Mouse (Mus musculus) hindbrain, embryonic 10.5 days (tissue): ENCODE results near the gene Spats2. TPM values are rescaled to one million over a fixed set of nuclear protein-coding genes. Genes with fewer than 3 reads are reported as not detected.

ENCODE experiments used
- DNase-seq: peaks from one replicate; pipeline ENCODE4 v3.0.0-alpha.2; 2017; ENCODE audit warnings: low spot score
- H3K27ac ChIP-seq: fragments of 300-500 bp; sonication (generic); 2 replicates; pipeline ENCODE4 v1.5.1; 2016; ENCODE audit warnings: mild to moderate bottlenecking, moderate library complexity
- H3K27me3 ChIP-seq: fragments of 300-500 bp; sonication (generic); 2 replicates; pipeline ENCODE4 v1.6.1; 2016; ENCODE audit warnings: mild to moderate bottlenecking; ENCODE audit not compliant: poor library complexity, insufficient read depth, severe bottlenecking
- H3K36me3 ChIP-seq: fragments of 300-500 bp; sonication (generic); 2 replicates; pipeline ENCODE4 v1.6.1; 2016; ENCODE audit warnings: mild to moderate bottlenecking, moderate library complexity
- H3K4me1 ChIP-seq: fragments of 300-500 bp; sonication (generic); replicated peaks from 2 replicates; pipeline ENCODE4 v1.6.1; 2016; ENCODE audit warnings: mild to moderate bottlenecking
- H3K4me3 ChIP-seq: fragments of 300-500 bp; sonication (generic); 2 replicates; pipeline ENCODE4 v1.5.1; 2016; ENCODE audit warnings: mild to moderate bottlenecking, moderate library complexity
- H3K9me3 ChIP-seq: fragments of 300-500 bp; sonication (generic); 2 replicates; pipeline ENCODE4 v1.6.1; 2016; ENCODE audit warnings: mild to moderate bottlenecking, moderate library complexity
- WGBS: fragments of 180-500 bp; shearing (Covaris S2); methylation state at CpG from one replicate; pipeline ENCODE4 v1.1.7; 2016; 5-methylcytosine and 5-hydroxymethylcytosine counted together
- polyA plus RNA-seq: library from polyadenylated mRNA; unstranded; fragments of >200 nt; fragmentation: Nextera tagmentation; extraction: Ambion mirVana; gene quantifications from 2 replicates; pipeline ENCODE4 v1.2.1, GENCODE M21; 2016

The Spats2 gene
- polyA plus RNA-seq, 1 experiment from 2014 or later: 58.4 TPM

DNA sequence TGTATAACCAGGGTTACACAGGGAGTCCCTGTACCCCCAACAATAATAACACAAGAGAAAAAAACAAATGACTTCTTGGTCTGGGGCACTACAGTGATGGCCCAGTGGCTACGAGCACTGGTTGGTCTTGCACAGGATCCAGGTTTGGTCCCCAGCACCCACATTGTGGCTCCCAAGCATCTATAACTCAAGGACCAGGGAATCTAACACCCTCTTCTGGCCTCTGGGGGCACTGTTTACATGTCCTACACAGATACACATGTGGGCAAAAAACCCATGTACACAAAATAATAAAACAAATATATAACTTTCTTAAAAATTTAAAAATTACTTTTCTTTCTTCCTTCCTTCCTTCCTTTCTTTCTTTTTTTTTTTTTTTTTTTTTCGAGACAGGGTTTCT, 53.9 kb downstream of the Spats2 start:
- Histone ChIP-seq H3K27me3 (no peaks in the 10 kb centered on the region), H3K27ac (no peak overlapping the region), H3K4me3 (no peak overlapping the region), H3K36me3 (peaks cover 96% of the 10 kb centered on the region), H3K9me3 (no peaks in the 10 kb centered on the region), H3K4me1 (no peaks in the 10 kb centered on the region)
- 100% methylated on average over 1 of the region's 2 CpGs for WGBS
- no peak for DNase-seq

GRCm38 (mm10) chr15:99184217-99184914, 58.6 kb downstream of the Spats2 start:
- no peaks in the 10 kb centered on the region for H3K27me3 ChIP-seq
- H3K36me3 ChIP-seq: peaks cover 98% of the 10 kb centered on the region
- no peak overlapping the region for H3K4me3 ChIP-seq
- H3K9me3 ChIP-seq: no peaks in the 10 kb centered on the region
- no peak overlapping the region for H3K27ac ChIP-seq
- H3K4me1 ChIP-seq: no peaks in the 10 kb centered on the region
- no peak for DNase-seq
- WGBS: 93% methylated on average over 9 of the region's 9 CpGs

- 78% methylated on average over 10 of the region's 10 CpGs for WGBS
- H3K4me3 ChIP-seq: no peak overlapping the region
- no peaks in the 10 kb centered on the region for H3K27me3 ChIP-seq
- peaks cover 11% of the 10 kb centered on the region for H3K4me1 ChIP-seq
- H3K9me3 ChIP-seq: no peaks in the 10 kb centered on the region
- peaks cover 82% of the 10 kb centered on the region for H3K36me3 ChIP-seq
- no peak overlapping the region for H3K27ac ChIP-seq
- DNase-seq: no peak
Observed at GRCm38 (mm10) chr15:99194358-99194757, 68.6 kb downstream of the Spats2 start.

- no peak for DNase-seq
- H3K36me3 ChIP-seq: peaks cover 82% of the 10 kb centered on the region
- no peak overlapping the region for H3K27ac ChIP-seq
- no peak overlapping the region for H3K4me3 ChIP-seq
- WGBS: 65% methylated on average over 6 of the region's 6 CpGs
- no peaks in the 10 kb centered on the region for H3K27me3 ChIP-seq
- peaks cover 11% of the 10 kb centered on the region for H3K4me1 ChIP-seq
- no peaks in the 10 kb centered on the region for H3K9me3 ChIP-seq
Observed at GRCm38 (mm10) chr15:99195043-99195442, 69.3 kb downstream of the Spats2 start.

- Histone ChIP-seq H3K27me3 (no peaks in the 10 kb centered on the region), H3K27ac (no peak overlapping the region), H3K4me1 (peaks cover 11% of the 10 kb centered on the region), H3K4me3 (no peak overlapping the region), H3K36me3 (peaks cover 82% of the 10 kb centered on the region), H3K9me3 (no peaks in the 10 kb centered on the region)
- no peak for DNase-seq
Observed at GRCm38 (mm10) chr15:99198761-99199160, 73.0 kb downstream of the Spats2 start.

DNA sequence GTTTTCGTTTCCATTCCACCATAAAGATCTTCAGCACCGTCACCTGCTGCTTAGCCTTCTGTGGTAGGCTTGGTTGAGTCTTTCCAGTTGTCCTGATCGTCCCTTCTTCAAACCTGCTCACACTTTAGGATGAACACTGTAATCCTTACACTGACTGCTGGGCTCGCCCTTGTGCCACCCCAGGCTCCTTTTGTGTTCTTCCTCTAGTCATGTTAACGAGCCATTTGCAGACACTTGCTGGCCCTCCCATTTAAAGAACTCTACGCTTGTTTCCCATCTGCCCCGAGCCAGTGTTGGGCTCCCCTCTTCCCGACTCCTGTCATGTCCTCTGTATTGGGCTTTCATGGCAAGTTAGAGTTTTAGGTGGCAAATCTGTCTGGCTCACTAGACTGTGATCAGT, 80.2 kb downstream of the Spats2 start:
- no peaks in the 10 kb centered on the region for H3K9me3 ChIP-seq
- no peaks in the 10 kb centered on the region for H3K27me3 ChIP-seq
- no peak overlapping the region for H3K27ac ChIP-seq
- peaks cover 91% of the 10 kb centered on the region for H3K36me3 ChIP-seq
- 71% methylated on average over 8 of the region's 8 CpGs for WGBS
- no peaks in the 10 kb centered on the region for H3K4me1 ChIP-seq
- no peak overlapping the region for H3K4me3 ChIP-seq
- no peak for DNase-seq

- Histone ChIP-seq H3K36me3 (peaks cover 73% of the 10 kb centered on the region), H3K4me1 (no peaks in the 10 kb centered on the region), H3K27ac (no peak overlapping the region), H3K4me3 (no peak overlapping the region), H3K9me3 (no peaks in the 10 kb centered on the region), H3K27me3 (no peaks in the 10 kb centered on the region)
- DNase-seq: no peak
- 86% methylated on average over 10 of the region's 10 CpGs for WGBS
Observed at GRCm38 (mm10) chr15:99213183-99213582, 87.5 kb downstream of the Spats2 start.

DNA sequence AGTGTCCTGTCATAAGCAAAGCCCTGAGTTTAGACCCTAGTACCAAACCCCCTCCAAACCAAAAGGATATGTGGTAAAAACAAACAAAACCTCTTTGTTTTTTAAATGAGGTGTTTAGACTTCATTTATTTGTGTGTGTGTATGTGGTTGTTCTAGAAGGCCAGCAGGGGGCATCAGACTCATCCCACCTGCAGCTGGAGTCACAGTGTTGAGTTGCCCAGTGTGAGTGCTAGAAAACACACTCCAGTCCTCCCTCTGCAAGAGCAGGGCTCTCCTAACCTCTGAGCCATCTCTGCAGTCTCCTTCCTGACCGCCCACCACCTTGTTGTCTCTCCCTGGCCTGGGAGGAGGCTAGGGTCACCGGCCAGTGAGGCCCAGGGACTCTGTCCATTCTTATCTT, 89.2 kb downstream of the Spats2 start:
- H3K27me3 ChIP-seq: peaks cover 9% of the 10 kb centered on the region
- H3K4me1 ChIP-seq: no peaks in the 10 kb centered on the region
- H3K27ac ChIP-seq: no peak overlapping the region
- no peak for DNase-seq
- H3K9me3 ChIP-seq: no peaks in the 10 kb centered on the region
- H3K36me3 ChIP-seq: peaks cover 55% of the 10 kb centered on the region
- WGBS: 84% methylated on average over 2 of the region's 2 CpGs
- no peak overlapping the region for H3K4me3 ChIP-seq

DNA sequence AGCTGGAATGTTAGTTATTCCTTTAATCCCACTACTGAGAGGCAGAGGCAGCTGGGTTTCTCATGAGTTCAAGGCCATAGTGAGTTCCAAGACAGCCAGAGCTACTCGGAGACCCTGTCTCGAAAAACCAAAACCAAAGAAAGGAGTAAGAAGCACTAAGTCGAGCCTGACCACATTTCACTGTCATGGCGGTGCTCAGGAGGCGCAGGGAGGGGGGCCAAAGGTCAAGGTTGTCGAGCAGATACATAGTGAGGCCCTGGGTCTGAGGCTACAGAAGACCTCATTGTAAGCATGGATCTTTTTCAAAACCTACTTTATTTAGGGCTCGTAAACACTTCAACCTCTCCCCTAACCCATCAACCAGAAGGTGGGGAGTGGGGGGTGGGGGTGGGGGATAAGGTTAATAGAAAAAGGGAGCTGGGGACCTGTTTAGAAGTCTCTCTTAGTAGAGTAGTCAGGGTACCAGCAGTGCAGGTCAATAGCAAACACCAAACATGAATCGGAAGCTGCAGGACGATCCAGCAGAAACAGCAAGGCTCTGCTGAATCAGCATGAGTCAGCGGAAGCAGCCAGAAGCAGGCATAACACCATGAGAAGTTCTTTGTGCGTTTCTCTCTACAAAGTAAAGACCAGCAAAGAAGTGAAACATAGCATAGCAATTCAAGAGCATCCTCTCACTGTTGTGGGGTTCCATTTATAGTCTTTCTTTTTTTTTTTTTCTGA, 90.2 kb downstream of the Spats2 start:
- H3K27ac ChIP-seq: no peak overlapping the region
- no peaks in the 10 kb centered on the region for H3K4me1 ChIP-seq
- 83% methylated on average over 11 of the region's 11 CpGs for WGBS

DNA sequence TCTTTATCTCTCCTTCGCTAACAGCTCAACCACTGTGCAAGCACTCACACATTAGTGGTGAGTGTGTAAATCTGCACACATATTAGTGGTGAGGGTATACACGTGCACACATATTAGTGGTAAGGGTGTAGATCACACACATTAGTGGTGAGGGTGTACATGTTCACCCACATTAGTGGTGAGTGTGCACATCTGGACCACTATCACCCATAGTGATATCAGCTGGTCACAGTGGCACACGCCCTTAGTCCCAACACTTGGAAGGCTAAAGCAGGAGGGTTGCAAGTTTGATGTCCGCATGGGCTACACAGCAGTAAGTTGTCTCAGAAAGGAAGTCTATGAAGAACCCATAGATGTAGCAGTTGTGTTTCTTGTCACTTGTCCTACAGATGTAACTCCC, 91.9 kb downstream of the Spats2 start:
- Histone ChIP-seq H3K9me3 (no peaks in the 10 kb centered on the region), H3K27ac (no peak overlapping the region), H3K27me3 (peaks cover 35% of the 10 kb centered on the region), H3K36me3 (peaks cover 29% of the 10 kb centered on the region), H3K4me1 (peaks cover 17% of the 10 kb centered on the region), H3K4me3 (no peak overlapping the region)
- WGBS: 89% methylated on average over 4 of the region's 4 CpGs
- DNase-seq: no peak

More for the DNA sequence above, 90.2 kb downstream of the Spats2 start:
- no peak for DNase-seq
- Histone ChIP-seq H3K36me3 (peaks cover 46% of the 10 kb centered on the region), H3K9me3 (no peaks in the 10 kb centered on the region), H3K27me3 (peaks cover 18% of the 10 kb centered on the region), H3K4me3 (no peak overlapping the region)

DNA sequence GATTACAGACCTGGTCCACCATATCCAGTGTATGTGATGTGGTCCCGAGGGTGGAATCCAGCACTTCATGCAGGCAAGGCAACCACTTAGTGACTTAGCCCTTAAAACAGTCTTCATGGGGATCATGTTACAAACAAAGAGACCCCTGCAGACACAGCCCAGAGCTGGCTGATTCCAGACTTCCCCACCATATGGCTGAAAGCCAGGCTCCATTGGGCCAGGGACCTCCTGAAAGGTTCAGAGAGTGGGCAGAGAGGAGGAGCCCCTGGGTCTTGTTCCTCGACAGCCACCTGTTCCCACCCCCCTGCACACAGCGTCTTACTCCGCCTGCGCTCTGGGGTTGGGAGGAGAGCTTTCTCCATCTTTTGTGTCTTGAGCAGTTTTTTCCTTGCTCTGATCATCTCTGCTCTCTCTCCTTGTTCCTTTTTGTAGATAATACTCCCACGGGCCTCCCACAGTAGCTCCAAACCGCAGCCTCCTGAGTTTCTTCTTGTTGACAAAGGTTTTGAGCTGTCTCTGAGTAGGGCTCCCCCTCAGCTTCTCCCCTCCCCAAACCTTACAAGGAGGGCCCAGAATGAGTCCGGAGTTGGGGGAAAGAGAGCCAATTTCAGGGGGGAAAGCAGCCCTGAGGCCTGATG, 95.7 kb downstream of the Spats2 start:
- H3K36me3 ChIP-seq: no peaks in the 10 kb centered on the region
- no peaks in the 10 kb centered on the region for H3K9me3 ChIP-seq
- no peak overlapping the region for H3K4me3 ChIP-seq
- peaks cover 55% of the 10 kb centered on the region for H3K4me1 ChIP-seq
- DNase-seq: peak; percentile 45
- 7% methylated on average over 8 of the region's 8 CpGs for WGBS
- no peak overlapping the region for H3K27ac ChIP-seq
- H3K27me3 ChIP-seq: peaks cover 74% of the 10 kb centered on the region

GRCm38 (mm10) chr15:99222794-99223584, 97.3 kb downstream of the Spats2 start:
- DNase-seq: no peak
- no peaks in the 10 kb centered on the region for H3K36me3 ChIP-seq
- WGBS: 6% methylated on average over 18 of the region's 18 CpGs

More at GRCm38 (mm10) chr15:99222794-99223584, 97.3 kb downstream of the Spats2 start:
- H3K4me1 ChIP-seq: peaks cover 67% of the 10 kb centered on the region
- peak overlapping the region; percentile 25 for H3K27ac ChIP-seq
- peaks cover 89% of the 10 kb centered on the region for H3K27me3 ChIP-seq
- peak overlapping the region; percentile 53 for H3K4me3 ChIP-seq
- H3K9me3 ChIP-seq: no peaks in the 10 kb centered on the region
